Mouse (Mus musculus): ENCODE measurements around the gene Mettl13.

GRCm38 (mm10) chr1:162533766-162534560 lies 14.4 kb downstream of the Mettl13 start:
- no peak for TF ChIP-seq EP300 (IDR thresholded peaks at IDR 0.05)
- no peak for TF ChIP-seq CTCF (IDR thresholded peaks at IDR 0.05)
